Mouse (Mus musculus) stomach, postnatal 0 days (tissue): ENCODE results near the gene Crtc3.

ENCODE experiments used
- CTCF ChIP-seq: IDR thresholded peaks from 2 replicates; pipeline ENCODE4 v1.5.1; 2016; ENCODE audit warnings: antibody characterized with exemption, low read depth, mild to moderate bottlenecking, moderate library complexity
- EP300 ChIP-seq: optimal IDR thresholded peaks from 2 replicates; pipeline ENCODE3; 2016; ENCODE audit warnings: antibody characterized with exemption

DNA sequence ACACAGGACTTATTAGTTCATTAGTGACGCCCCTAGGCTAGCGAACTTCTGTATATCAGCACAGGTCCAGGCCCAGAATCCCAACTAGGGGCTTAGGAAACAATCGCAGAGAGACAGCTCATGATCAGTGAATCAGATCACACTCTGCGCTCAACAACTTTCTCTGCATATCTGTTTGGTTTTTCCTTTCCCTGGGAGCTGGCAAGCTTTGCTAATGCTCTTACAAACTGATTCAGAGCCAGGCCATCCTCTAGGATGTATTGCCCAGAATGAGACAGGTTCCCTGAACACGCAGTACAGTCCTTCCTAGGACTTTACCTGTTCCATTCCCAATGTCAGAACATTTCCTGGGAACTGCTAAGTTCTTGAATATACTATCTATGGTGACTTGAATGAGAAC is 61.7 kb downstream of the Crtc3 start:
- no peak for TF ChIP-seq CTCF
- TF ChIP-seq EP300 = no peak
